Mouse (Mus musculus) embryonic facial prominence, embryonic 11.5 days (tissue): ENCODE results near the gene A430005L14Rik. TPM values are rescaled to one million over a fixed set of nuclear protein-coding genes. Genes with fewer than 3 reads are reported as not detected.
A peak's percentile ranks its signal among the peaks of the same experiment; 100 is the strongest.

Experiments used
- ATAC-seq: fragments of 200-750 bp; cut with Nextera tagmentation; replicated peaks from 2 replicates; pipeline ENCODE4 v1.8.0; 2017; ENCODE audit warnings: low read depth; ENCODE audit not compliant: insufficient number of reproducible peaks, low FRiP score, low TSS enrichment
- DNase-seq: peaks from one replicate; pipeline ENCODE4 v3.0.0-alpha.2; 2015; ENCODE audit warnings: low spot score
- H3K27ac ChIP-seq: fragments of 300-500 bp; sonication (generic); replicated peaks from 2 replicates; pipeline ENCODE4 v1.5.1; 2014; ENCODE audit warnings: mild to moderate bottlenecking, low read depth, low read length, control low read depth
- H3K27me3 ChIP-seq: fragments of 300-500 bp; sonication (generic); 2 replicates; pipeline ENCODE4 v1.6.1; 2014; ENCODE audit warnings: mild to moderate bottlenecking, low read length, moderate library complexity, mixed read lengths; ENCODE audit not compliant: control insufficient read depth, insufficient read depth
- H3K36me3 ChIP-seq: fragments of 300-500 bp; sonication (generic); replicated peaks from 2 replicates; pipeline ENCODE4 v1.6.1; 2014; ENCODE audit warnings: low read depth, mild to moderate bottlenecking, low read length, moderate library complexity, mixed read lengths; ENCODE audit not compliant: control insufficient read depth, insufficient read depth
- H3K4me1 ChIP-seq: fragments of 300-500 bp; sonication (generic); 2 replicates; pipeline ENCODE4 v1.6.1; 2014; ENCODE audit warnings: low read length, mixed read lengths; ENCODE audit not compliant: control insufficient read depth, insufficient read depth
- H3K4me2 ChIP-seq: fragments of 300-500 bp; sonication (generic); 2 replicates; pipeline ENCODE4 v1.6.1; 2014; ENCODE audit warnings: low read depth, mild to moderate bottlenecking, control low read depth, low read length, moderate library complexity
- H3K4me3 ChIP-seq: fragments of 300-500 bp; sonication (generic); 2 replicates; pipeline ENCODE4 v1.5.1; 2014; ENCODE audit warnings: low read depth, low read length, control low read depth
- H3K9ac ChIP-seq: fragments of 300-500 bp; sonication (generic); replicated peaks from 2 replicates; pipeline ENCODE4 v1.6.1; 2014; ENCODE audit warnings: mild to moderate bottlenecking, control low read depth, low read length
- H3K9me3 ChIP-seq: fragments of 300-500 bp; sonication (generic); replicated peaks from 2 replicates; pipeline ENCODE4 v1.6.1; 2016; ENCODE audit warnings: mild to moderate bottlenecking, low read length, inconsistent platforms, mixed read lengths; ENCODE audit not compliant: control insufficient read depth
- WGBS: fragments of 180-500 bp; shearing (Covaris S2); extraction: QIAGEN DNeasy Blood & Tissue Kit; methylation state at CpG from one replicate; pipeline ENCODE4 v1.1.7; 2014; 5-methylcytosine and 5-hydroxymethylcytosine counted together
- polyA plus RNA-seq: library from polyadenylated mRNA; unstranded; fragments of >200 nt; fragmentation: Nextera tagmentation; extraction: Ambion mirVana; gene quantifications from 2 replicates; pipeline ENCODE4 v1.2.1, GENCODE M21; 2014

The A430005L14Rik gene
- polyA plus RNA-seq, 1 experiment from 2014 or later: 107 TPM

DNA sequence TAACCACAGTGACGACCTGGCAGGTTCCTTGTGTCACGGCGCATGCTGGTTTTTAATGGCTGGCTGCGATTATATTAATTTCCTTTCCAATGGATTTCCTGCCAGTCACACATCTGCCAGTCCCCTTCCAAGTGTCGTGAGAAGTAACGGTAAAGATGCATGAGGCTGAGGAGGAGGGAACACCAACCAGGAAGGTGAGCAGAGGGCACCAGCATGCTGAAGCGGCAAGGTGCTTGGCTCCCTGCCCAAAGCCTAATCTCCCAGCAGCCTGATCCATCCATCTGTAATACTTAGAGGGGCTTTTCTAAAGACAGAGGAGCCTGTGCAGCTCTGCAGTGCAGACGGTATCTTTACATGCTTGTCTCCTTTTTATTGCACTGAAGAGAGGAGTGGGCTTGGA lies 1.4 kb upstream of the A430005L14Rik start:
- Histone ChIP-seq H3K9me3 (no peaks in the 10 kb centered on the region), H3K36me3 (no peaks in the 10 kb centered on the region; the same call in 1 of the 2 replicates), H3K9ac (no peak overlapping the region), H3K27me3 (no peaks in the 10 kb centered on the region), H3K4me1 (no peaks in the 10 kb centered on the region), H3K4me2 (no peak overlapping the region), H3K27ac (no peak overlapping the region), H3K4me3 (no peak overlapping the region)
- ATAC-seq (no peak), DNase-seq (no peak)
- WGBS: 85% methylated on average over 8 of the region's 8 CpGs

GRCm38 (mm10) chr4:153957444-153958250 lies 610 bp downstream of the A430005L14Rik start:
- Histone ChIP-seq H3K4me1 (no peaks in the 10 kb centered on the region), H3K9me3 (no peaks in the 10 kb centered on the region), H3K4me2 (peak overlapping the region; percentile 73), H3K9ac (peak overlapping the region; percentile 88), H3K27me3 (no peaks in the 10 kb centered on the region), H3K36me3 (peaks cover 5% of the 10 kb centered on the region), H3K27ac (peak overlapping the region; percentile 81), H3K4me3 (peak overlapping the region; percentile 76)
- DNase-seq: peak; percentile 46
- ATAC-seq: peak; percentile 73
- under 1% methylated on average over 37 of the region's 37 CpGs for WGBS

DNA sequence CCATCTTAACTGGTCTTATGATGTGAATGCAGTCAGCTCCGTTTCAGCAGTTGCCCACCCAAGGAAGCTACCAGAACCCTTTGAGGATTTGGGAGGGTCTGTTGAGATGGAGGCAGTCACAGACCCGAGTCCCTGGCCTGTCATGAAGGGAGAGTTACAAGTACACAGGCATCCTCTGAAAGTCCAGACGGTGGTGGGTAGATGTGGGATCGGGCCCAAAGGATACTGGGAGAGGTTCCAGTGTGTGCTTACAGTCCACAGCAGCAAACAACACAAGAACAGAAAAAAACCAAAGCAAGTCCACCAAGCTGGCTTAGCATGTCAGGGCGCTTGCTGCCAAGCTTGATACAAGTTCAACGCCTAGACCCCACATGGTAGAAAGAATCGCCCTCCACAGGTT lies 5.6 kb downstream of the A430005L14Rik start:
- no peak overlapping the region for H3K9ac ChIP-seq
- DNase-seq: no peak

GRCm38 (mm10) chr4:153966651-153967050 lies 9.6 kb downstream of the A430005L14Rik start:
- Histone ChIP-seq H3K27ac (no peak overlapping the region), H3K27me3 (no peaks in the 10 kb centered on the region), H3K9me3 (no peaks in the 10 kb centered on the region), H3K9ac (no peak overlapping the region), H3K4me2 (no peak overlapping the region), H3K4me1 (no peaks in the 10 kb centered on the region), H3K4me3 (no peak overlapping the region), H3K36me3 (no peaks in the 10 kb centered on the region; the same call in none of the 2 replicates)
- ATAC-seq (no peak), DNase-seq (no peak)
- 80% methylated on average over 5 of the region's 5 CpGs for WGBS

More for the DNA sequence above, 5.6 kb downstream of the A430005L14Rik start:
- Histone ChIP-seq H3K27me3 (no peaks in the 10 kb centered on the region), H3K27ac (no peak overlapping the region), H3K9me3 (no peaks in the 10 kb centered on the region), H3K4me1 (no peaks in the 10 kb centered on the region), H3K4me2 (no peak overlapping the region), H3K36me3 (peaks cover 5% of the 10 kb centered on the region), H3K4me3 (no peak overlapping the region)
- 85% methylated on average over 7 of the region's 7 CpGs for WGBS
- no peak for ATAC-seq

- ATAC-seq: no peak
- Histone ChIP-seq H3K27ac (no peak overlapping the region), H3K4me3 (no peak overlapping the region), H3K4me1 (no peaks in the 10 kb centered on the region), H3K27me3 (no peaks in the 10 kb centered on the region), H3K9ac (no peak overlapping the region), H3K4me2 (no peak overlapping the region), H3K36me3 (no peaks in the 10 kb centered on the region; the same call in none of the 2 replicates), H3K9me3 (no peaks in the 10 kb centered on the region)
- 90% methylated on average over 2 of the region's 2 CpGs for WGBS
- no peak for DNase-seq
Measured at GRCm38 (mm10) chr4:153967556-153967955, 10.5 kb downstream of the A430005L14Rik start.

DNA sequence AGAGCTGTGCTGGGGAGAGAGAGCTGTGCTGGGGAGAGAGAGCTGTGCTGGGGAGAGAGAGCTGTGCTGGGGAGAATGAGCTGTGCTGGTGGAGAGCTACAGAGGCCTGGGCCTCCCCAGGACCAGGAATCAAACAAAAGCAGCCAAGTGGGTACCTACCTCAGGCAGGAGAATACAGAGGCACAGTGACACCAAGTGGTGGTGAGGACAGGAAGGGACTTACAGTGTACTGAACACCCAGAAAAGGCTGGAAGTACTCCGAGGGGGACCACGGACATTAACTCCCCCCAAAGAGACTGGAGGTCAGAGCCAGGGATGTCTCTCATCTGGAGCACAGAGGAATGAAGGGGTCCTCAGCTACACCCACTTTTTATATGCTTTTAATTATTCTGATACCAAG lies 11.0 kb downstream of the A430005L14Rik start:
- Histone ChIP-seq H3K9me3 (no peaks in the 10 kb centered on the region), H3K9ac (no peak overlapping the region), H3K27me3 (no peaks in the 10 kb centered on the region), H3K4me2 (no peak overlapping the region), H3K4me3 (no peak overlapping the region), H3K27ac (no peak overlapping the region), H3K4me1 (no peaks in the 10 kb centered on the region), H3K36me3 (no peaks in the 10 kb centered on the region; the same call in none of the 2 replicates)
- DNase-seq: no peak
- ATAC-seq: no peak
- WGBS: 81% methylated on average over 2 of the region's 2 CpGs

GRCm38 (mm10) chr4:153974431-153975291 lies 17.6 kb downstream of the A430005L14Rik start, which contains the start of the genes Dffb and Cep104:
Dffb (minus strand) TSS chr4:153975126.
Cep104 (plus strand) TSS chr4:153975194.
- no peaks in the 10 kb centered on the region; the same call in none of the 2 replicates for H3K36me3 ChIP-seq
- no peaks in the 10 kb centered on the region for H3K27me3 ChIP-seq
- no peaks in the 10 kb centered on the region; the same call in 1 of the 2 replicates for H3K4me1 ChIP-seq
- ATAC-seq (peak; percentile 97), DNase-seq (peak; percentile 95)
- no peak within 1 kb of the TSS for H3K27ac ChIP-seq
- peak within 1 kb of the TSS; percentile 90 for H3K9ac ChIP-seq
- 2% methylated on average over 68 of the region's 68 CpGs for WGBS
- H3K9me3 ChIP-seq: no peaks in the 10 kb centered on the region
- peak within 1 kb of the TSS; percentile 92 for H3K4me2 ChIP-seq
- H3K4me3 ChIP-seq: peak within 1 kb of the TSS; percentile 94
